Mouse (Mus musculus) kidney, adult 2 months (tissue): ENCODE data around the gene R3hcc1l. TPM values are rescaled to one million over a fixed set of nuclear protein-coding genes. Genes with fewer than 3 reads are reported as not detected.
A peak's percentile ranks its signal among the peaks of the same experiment; 100 is the strongest.

ENCODE experiments used
- DNase-seq: peaks from one replicate; pipeline ENCODE4 v3.0.0; 2021
- H3K27ac ChIP-seq: fragments of 200-500 bp; 2 replicates; pipeline ENCODE4 v1.5.1; 2012; ENCODE audit warnings: low read depth, low read length, control low read depth, inconsistent platforms; ENCODE audit not compliant: insufficient read depth
- H3K27me3 ChIP-seq: fragments of 200-500 bp; replicated peaks from 2 replicates; pipeline ENCODE4 v1.6.1; 2012; ENCODE audit warnings: mild to moderate bottlenecking, moderate library complexity, low read length, inconsistent platforms; ENCODE audit not compliant: control insufficient read depth, insufficient read depth
- H3K36me3 ChIP-seq: fragments of 200-500 bp; 2 replicates; pipeline ENCODE4 v1.6.1; 2012; ENCODE audit warnings: mild to moderate bottlenecking, moderate library complexity, low read length, inconsistent platforms; ENCODE audit not compliant: control insufficient read depth, insufficient read depth
- H3K4me1 ChIP-seq: fragments of 200-500 bp; 2 replicates; pipeline ENCODE4 v1.6.1; 2011; ENCODE audit warnings: low read length; ENCODE audit not compliant: control insufficient read depth, insufficient read depth
- H3K4me3 ChIP-seq: fragments of 200-500 bp; 2 replicates; pipeline ENCODE4 v1.5.1; 2011; ENCODE audit warnings: mild to moderate bottlenecking, low read depth, low read length, control low read depth; ENCODE audit not compliant: insufficient read depth
- CTCF ChIP-seq: fragments of 200-500 bp; conservative IDR thresholded peaks from 2 replicates; pipeline ENCODE4 v1.5.1; 2011; ENCODE audit warnings: low read depth, mild to moderate bottlenecking, control low read depth, low read length, moderate library complexity, mixed read lengths; ENCODE audit not compliant: insufficient read depth, insufficient read length
- POLR2A ChIP-seq: fragments of 200-500 bp; IDR thresholded peaks from one replicate; pipeline ENCODE4 v1.6.1; 2011; ENCODE audit warnings: low read depth, low read length, control low read depth
- WGBS: fragments of 180-500 bp; shearing (Covaris S2); methylation state at CpG from one replicate; pipeline ENCODE4 v1.1.7; 2018; 5-methylcytosine and 5-hydroxymethylcytosine counted together
- polyA plus RNA-seq: library from polyadenylated mRNA; depleted of rRNA; stranded (reverse); fragments of >200 nt; gene quantifications from 2 replicates; pipeline ENCODE4 v1.2.3, GENCODE M21; 2012; rRNA removed

R3hcc1l gene
- polyA plus RNA-seq, 1 experiment = 5.7 TPM

DNA sequence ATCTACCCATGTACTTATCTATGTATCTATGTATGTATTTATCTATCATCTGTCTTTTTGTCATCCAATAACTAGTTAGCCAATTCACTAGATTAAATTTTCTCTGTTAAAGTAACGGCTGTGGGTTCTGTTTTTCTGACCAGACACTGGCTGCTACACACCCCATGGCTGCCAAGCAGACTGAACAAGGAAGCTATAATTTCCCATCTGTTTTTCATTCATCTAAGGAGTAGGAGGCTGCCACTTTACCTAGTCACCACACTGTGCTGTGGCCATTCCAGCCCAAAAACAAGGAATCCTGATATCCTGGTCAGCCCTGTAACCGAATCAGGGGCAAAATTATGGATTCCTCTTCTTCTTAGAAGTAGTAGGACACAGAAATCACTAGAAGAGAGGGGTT, 115.1 kb downstream of the R3hcc1l start:
- H3K27me3 ChIP-seq = no peaks in the 10 kb centered on the region
- no peak overlapping the region for H3K4me3 ChIP-seq
- 92% methylated on average over 2 of the region's 2 CpGs for WGBS
- H3K27ac ChIP-seq = no peak overlapping the region
- DNase-seq = no peak
- no peaks in the 10 kb centered on the region for H3K36me3 ChIP-seq
- TF ChIP-seq POLR2A (no peak), CTCF (no peak)
- no peaks in the 10 kb centered on the region for H3K4me1 ChIP-seq

GRCm38 (mm10) chr19:42636631-42637030, 118.1 kb downstream of the R3hcc1l start:
- WGBS = 40% methylated on average over 11 of the region's 11 CpGs
- DNase-seq = no peak
- no peak for TF ChIP-seq CTCF
- TF ChIP-seq POLR2A = no peak

DNA sequence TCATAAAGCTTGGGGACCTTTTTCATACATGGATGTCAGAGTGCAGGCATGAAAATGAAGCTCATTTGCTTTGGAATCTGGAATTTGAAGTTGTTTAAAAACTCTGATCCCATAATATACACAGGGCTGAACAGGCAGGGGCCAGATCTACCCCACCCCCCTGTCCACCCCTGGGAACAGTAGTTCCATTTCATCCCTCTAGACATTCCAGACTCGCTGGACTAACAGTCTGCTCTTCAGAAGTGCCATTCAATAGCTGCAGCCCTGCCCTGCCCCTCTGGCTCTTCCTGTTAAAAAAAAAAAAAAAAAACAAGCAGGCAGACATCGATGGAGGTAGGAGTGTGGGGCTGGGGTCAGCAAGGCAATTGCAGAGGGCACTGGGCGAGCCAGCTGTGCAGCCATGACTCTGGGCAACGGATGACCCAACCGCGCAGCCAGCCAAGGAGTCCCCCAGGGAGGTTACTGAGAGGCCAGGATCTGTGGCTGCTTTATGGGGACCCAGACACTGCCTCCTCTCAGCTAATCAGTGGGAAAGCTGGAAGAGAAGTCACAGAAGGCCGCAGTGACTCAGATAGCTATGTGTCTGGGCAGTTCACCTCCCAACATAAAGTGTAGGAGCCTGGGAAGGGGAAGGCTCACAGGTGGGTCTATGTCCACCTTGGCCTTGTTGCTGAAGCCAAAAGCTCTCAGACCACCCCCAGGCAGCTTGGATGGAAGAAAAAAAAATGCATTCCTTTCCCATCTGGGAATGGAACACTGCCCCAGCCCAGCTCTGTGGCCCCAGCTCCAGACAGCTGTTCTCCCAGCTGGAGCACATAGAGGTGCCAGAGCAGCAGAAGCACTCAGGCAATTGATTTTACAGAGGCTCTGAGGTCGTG, 120.3 kb downstream of the R3hcc1l start:
- H3K27me3 ChIP-seq = no peaks in the 10 kb centered on the region
- H3K4me1 ChIP-seq = no peaks in the 10 kb centered on the region
- no peaks in the 10 kb centered on the region for H3K36me3 ChIP-seq
- TF ChIP-seq POLR2A (no peak), CTCF (no peak)
- H3K27ac ChIP-seq = no peak overlapping the region
- WGBS = 14% methylated on average over 8 of the region's 8 CpGs
- peak; percentile 17 for DNase-seq
- H3K4me3 ChIP-seq = no peak overlapping the region

More at GRCm38 (mm10) chr19:42636631-42637030, 118.1 kb downstream of the R3hcc1l start:
- Histone ChIP-seq H3K4me3 (no peak overlapping the region), H3K27me3 (no peaks in the 10 kb centered on the region), H3K27ac (no peak overlapping the region), H3K36me3 (no peaks in the 10 kb centered on the region), H3K4me1 (no peaks in the 10 kb centered on the region)

DNA sequence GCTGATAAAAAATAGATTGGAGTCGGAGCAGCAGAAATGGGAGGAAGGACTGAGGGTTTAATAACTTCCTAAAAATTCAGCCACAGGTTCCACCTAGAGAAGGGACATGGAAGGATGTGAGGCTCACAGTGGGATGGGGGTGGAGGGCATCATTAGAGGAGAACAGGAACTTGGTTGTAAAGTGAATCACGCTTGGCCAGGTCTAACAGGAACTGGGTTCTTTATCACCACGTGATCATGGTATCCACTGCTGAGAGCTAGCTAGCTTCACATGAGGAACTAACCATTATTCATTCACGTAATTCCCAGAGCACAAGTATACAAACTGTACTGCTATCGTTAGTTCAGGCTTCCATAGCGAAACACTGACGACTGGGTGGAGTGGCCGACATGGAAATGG, 121.0 kb downstream of the R3hcc1l start:
- Histone ChIP-seq H3K4me1 (no peaks in the 10 kb centered on the region), H3K27me3 (no peaks in the 10 kb centered on the region), H3K36me3 (no peaks in the 10 kb centered on the region), H3K4me3 (no peak overlapping the region), H3K27ac (no peak overlapping the region)
- DNase-seq = no peak
- no peak for TF ChIP-seq CTCF
- TF ChIP-seq POLR2A = no peak
- 43% methylated on average over 8 of the region's 8 CpGs for WGBS

DNA sequence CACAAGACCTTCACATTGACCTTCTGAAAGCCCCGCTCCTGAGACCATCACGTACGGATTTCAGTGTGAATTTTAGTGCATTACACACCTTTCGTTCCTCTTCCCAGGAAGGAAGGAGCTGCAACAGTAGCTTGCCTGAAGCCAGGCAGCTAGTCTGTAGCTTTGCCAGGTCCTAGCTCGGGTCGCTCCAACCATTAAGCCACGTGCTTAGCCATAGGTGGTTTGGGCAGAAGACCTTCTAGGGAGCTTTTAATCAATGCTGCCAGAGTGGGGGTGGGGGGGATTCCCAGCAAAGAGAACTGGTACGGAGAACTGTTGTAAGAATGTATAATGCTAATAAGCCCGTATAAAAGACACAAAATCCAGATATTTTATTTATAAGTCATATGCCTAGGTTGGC, 121.7 kb downstream of the R3hcc1l start:
- DNase-seq = no peak
- H3K36me3 ChIP-seq = no peaks in the 10 kb centered on the region

More for the DNA sequence above, 121.7 kb downstream of the R3hcc1l start:
- no peak overlapping the region for H3K27ac ChIP-seq
- no peaks in the 10 kb centered on the region for H3K4me1 ChIP-seq
- H3K27me3 ChIP-seq = no peaks in the 10 kb centered on the region
- WGBS = 78% methylated on average over 9 of the region's 9 CpGs
- no peak overlapping the region for H3K4me3 ChIP-seq
- TF ChIP-seq CTCF (no peak), POLR2A (no peak)

Other genes starting within 250 kb of the R3hcc1l start
- 0.06 and 0.15 TPM in 2 replicates for gene Crtac1, start 87.0 kb upstream of the R3hcc1l start, polyA plus RNA-seq
- gene Loxl4, start 94.1 kb downstream of the R3hcc1l start, polyA plus RNA-seq = 2.9 and 4.8 TPM in 2 replicates
- gene Pyroxd2, start 234.0 kb downstream of the R3hcc1l start, polyA plus RNA-seq = 68.9 and 74.1 TPM in 2 replicates